ENCODE assay signal across 8 mouse cellular contexts in the genomic region with DNA sequence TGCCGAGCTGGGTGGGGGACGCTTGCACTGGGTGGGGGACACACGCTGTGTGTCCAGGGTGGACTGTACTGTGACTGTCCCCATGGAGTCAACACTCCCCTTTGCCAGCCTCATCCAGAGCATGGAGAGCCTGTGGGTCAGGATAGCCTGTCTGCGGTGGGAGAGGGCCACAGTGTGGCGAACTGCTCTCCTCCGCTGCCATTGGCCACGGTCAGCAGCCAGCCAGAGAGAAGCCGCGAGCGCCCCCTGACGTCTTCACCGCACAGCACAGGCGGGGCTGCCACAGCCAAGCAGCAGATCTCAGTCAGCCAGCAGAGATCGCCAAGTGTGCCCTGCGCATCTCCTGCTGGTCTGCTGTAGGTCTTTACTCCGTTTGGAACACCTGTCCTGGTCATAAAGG. TPM values are rescaled to one million over a fixed set of nuclear protein-coding genes. Genes with fewer than 3 reads are reported as not detected.
A peak's percentile ranks its signal among the peaks of the same experiment; 100 is the strongest.
DNase-seq lines count a peak whose midpoint lies in the region; ATAC-seq and TF ChIP-seq lines count a peak whose summit lies in the region.

No protein-coding gene starts in this region.

- peak overlapping the region; percentile 31; the same call in 1 of the 2 replicates for H3K4me2 ChIP-seq in heart, embryonic 14.5 days (ENCODE audit: low read length)

- no peaks in the 10 kb centered on the region for H3K9me3 ChIP-seq in forebrain, embryonic 10.5 days
- H3K9me3 ChIP-seq in heart, embryonic 14.5 days (ENCODE audit: control insufficient read depth, low read length): no peaks in the 10 kb centered on the region

- DNase-seq in B cell, adult 2 months: peak; percentile 47 to 49
- peak; percentile 92 for DNase-seq in brain, embryonic 14.5 days (ENCODE audit: low read depth)
- peak; percentile 91 for DNase-seq in forebrain, embryonic 10.5 days (ENCODE audit: extremely low spot score, low spot score)
- DNase-seq in kidney, postnatal 10 days: peak; percentile 94
- peak; percentile 73 for DNase-seq in liver, adult 2 months (ENCODE audit: extremely low read depth, low read depth, low spot score)
- DNase-seq in naive thymus-derived CD4-positive, alpha-beta T cell, adult 2 months (ENCODE audit: low read depth): peak; percentile 87
- peak; percentile 36 for DNase-seq in splenic B cell, adult 2 months (ENCODE audit: low read depth, low spot score)

- peak overlapping the region; percentile 28; the same call in 1 of the 2 replicates for H3K4me3 ChIP-seq in forebrain, embryonic 10.5 days
- H3K4me3 ChIP-seq in heart, embryonic 14.5 days (ENCODE audit: control insufficient read depth in 1 of 2, insufficient read depth in 1 of 2, low read depth in 1 of 2, low read length in 2 of 2): no peak overlapping the region
- H3K4me3 ChIP-seq in liver, adult 2 months (ENCODE audit: insufficient read depth, low read depth, low read length): peak overlapping the region; percentile 47

- WGBS in forebrain, embryonic 10.5 days: 9% methylated on average over 16 of the region's 16 CpGs
- WGBS in heart, embryonic 14.5 days: 4% methylated on average over 16 of the region's 16 CpGs
- 4% methylated on average over 16 of the region's 16 CpGs for WGBS in liver, adult 2 months

- peak overlapping the region; percentile 44 for H3K9ac ChIP-seq in heart, embryonic 14.5 days (ENCODE audit: low read length)
- peak overlapping the region; percentile 80 for H3K9ac ChIP-seq in liver, adult 2 months (ENCODE audit: low read depth, low read length)

- peak; percentile 86 for TF ChIP-seq CTCF in brain, embryonic 14.5 days (IDR thresholded peaks at IDR 0.05; ENCODE audit: borderline replicate concordance, extremely low read depth, insufficient read depth, insufficient read length)
- TF ChIP-seq CTCF in liver, adult 2 months (IDR thresholded peaks at IDR 0.05; ENCODE audit: low read depth, low read length): peak; percentile 95

- peaks cover 44% of the 10 kb centered on the region for H3K4me1 ChIP-seq in forebrain, embryonic 10.5 days
- peaks cover 53 to 57% of the 10 kb centered on the region in 2 experiments for H3K4me1 ChIP-seq in heart, embryonic 14.5 days (ENCODE audit: control insufficient read depth in 2 of 2, insufficient read depth in 2 of 2, low read length in 2 of 2)
- peaks cover 10% of the 10 kb centered on the region for H3K4me1 ChIP-seq in liver, adult 2 months (ENCODE audit: control insufficient read depth, insufficient read depth, low read length)

- no peaks in the 10 kb centered on the region for H3K79me2 ChIP-seq in liver, adult 2 months (ENCODE audit: control insufficient read depth, insufficient read depth, low read length)

- peaks cover 46% of the 10 kb centered on the region for H3K27me3 ChIP-seq in forebrain, embryonic 10.5 days (ENCODE audit: poor library complexity, severe bottlenecking)
- H3K27me3 ChIP-seq in heart, embryonic 14.5 days (ENCODE audit: control insufficient read depth, insufficient read depth, low read length): no peaks in the 10 kb centered on the region
- no peaks in the 10 kb centered on the region for H3K27me3 ChIP-seq in liver, adult 2 months (ENCODE audit: control insufficient read depth, insufficient read depth, low read length)
- H3K27me3 ChIP-seq in splenic B cell, adult 2 months (ENCODE audit: control insufficient read depth, insufficient read depth, low read length, poor library complexity, severe bottlenecking): no peaks in the 10 kb centered on the region

- no peak for TF ChIP-seq POLR2A in brain, embryonic 14.5 days (IDR thresholded peaks at IDR 0.05; ENCODE audit: borderline replicate concordance, extremely low read depth, insufficient read depth, insufficient read length, poor library complexity, severe bottlenecking)
- TF ChIP-seq POLR2A in liver, adult 2 months (IDR thresholded peaks at IDR 0.05; ENCODE audit: extremely low read depth, insufficient read depth, low read length): no peak

- H3K36me3 ChIP-seq in forebrain, embryonic 10.5 days (replicated peaks): no peaks in the 10 kb centered on the region
- H3K36me3 ChIP-seq in heart, embryonic 14.5 days (ENCODE audit: control insufficient read depth, insufficient read depth, low read length): no peaks in the 10 kb centered on the region
- no peaks in the 10 kb centered on the region for H3K36me3 ChIP-seq in liver, adult 2 months (ENCODE audit: control insufficient read depth, insufficient read depth, low read length)
- no peaks in the 10 kb centered on the region for H3K36me3 ChIP-seq in splenic B cell, adult 2 months (ENCODE audit: control insufficient read depth, insufficient read depth, low read length, poor library complexity, severe bottlenecking)

- ATAC-seq in heart, embryonic 14.5 days (ENCODE audit: insufficient number of reproducible peaks, insufficient read depth, low FRiP score, low read depth): peak; percentile 83

- peak overlapping the region; percentile 74 for H3K27ac ChIP-seq in forebrain, embryonic 10.5 days
- peak overlapping the region; percentile 98 to 99 for H3K27ac ChIP-seq in heart, embryonic 14.5 days (replicated peaks in 1 of 2; ENCODE audit: control insufficient read depth in 1 of 2, insufficient read depth in 1 of 2, low read depth in 2 of 2, low read length in 2 of 2)
- peak overlapping the region; percentile 85 for H3K27ac ChIP-seq in liver, adult 2 months (replicated peaks; ENCODE audit: insufficient read depth, low read depth, low read length)

RNA-seq across cellular contexts. Expression of a gene that starts 42.6 kb away (rescaled TPM):
- 0.51 and 0.55 TPM in 2 replicates for polyA plus RNA-seq in brain, embryonic 14.5 days (2012; rRNA removed)
- 0.85 and 1.1 TPM in 2 replicates for polyA plus RNA-seq in forebrain, embryonic 10.5 days (2016; fragmentation: Nextera tagmentation; extraction: Ambion mirVana)
- polyA plus RNA-seq in heart, embryonic 14.5 days (2014; fragmentation: Nextera tagmentation; extraction: Ambion mirVana): 0.09 and 0.13 TPM in 2 replicates
- total RNA-seq in liver, adult 2 months (2014; rRNA removed): under 0.01 and 0.09 TPM in 2 replicates
- polyA plus RNA-seq in liver, adult 2 months (2012; rRNA removed): 0.07 TPM in 1 of 2 replicates, not detected in the other

Comparison
In these comparisons a context has a peak if more than half of its experiments do, and no peak if none do; other contexts are left out.
1. DNase-seq: peak in every context shown above with its lines; median percentile 94 in kidney, postnatal 10 days; 92 in brain, embryonic 14.5 days; 91 in forebrain, embryonic 10.5 days; 87 in naive thymus-derived CD4-positive, alpha-beta T cell, adult 2 months; 73 in liver, adult 2 months; 48 in B cell, adult 2 months; 36 in splenic B cell, adult 2 months.
2. H3K4me3 ChIP-seq: peak in forebrain, embryonic 10.5 days (single experiment) and liver, adult 2 months (single experiment); none in heart, embryonic 14.5 days (0 of 2).
3. Peak in every context shown above with its lines, with median percentiles within 50 percentile points of each other: H3K27ac ChIP-seq.